Mouse (Mus musculus) ES-Bruce4 (cell line): ENCODE measurements around the gene Cyp2d26. TPM values are rescaled to one million over a fixed set of nuclear protein-coding genes. Genes with fewer than 3 reads are reported as not detected.
"Not testable (repeated sequence)": the region's sequence is repeated elsewhere in the genome, so short reads cannot be mapped to it uniquely, and the experiment has no call there.

Source experiments
- H3K27ac ChIP-seq: 2 replicates; pipeline ENCODE4 v1.5.1; 2012; ENCODE audit warnings: low read length, inconsistent platforms; ENCODE audit not compliant: insufficient read depth
- H3K27me3 ChIP-seq: 2 replicates; pipeline ENCODE4 v1.6.1; 2012; ENCODE audit warnings: mild to moderate bottlenecking, low read length, inconsistent platforms; ENCODE audit not compliant: control insufficient read depth, poor library complexity, insufficient read depth, severe bottlenecking
- H3K36me3 ChIP-seq: 2 replicates; pipeline ENCODE4 v1.6.1; 2012; ENCODE audit warnings: inconsistent platforms, mild to moderate bottlenecking, low read length, moderate library complexity; ENCODE audit not compliant: control insufficient read depth, poor library complexity, insufficient read depth, severe bottlenecking
- H3K4me1 ChIP-seq: one replicate; pipeline ENCODE4 v1.8.1; 2011; ENCODE audit warnings: low read length; ENCODE audit not compliant: control insufficient read depth, insufficient read depth
- H3K4me3 ChIP-seq: 2 replicates; pipeline ENCODE4 v1.5.1; 2011; ENCODE audit warnings: low read depth, mild to moderate bottlenecking, low read length
- H3K9ac ChIP-seq: 2 replicates; pipeline ENCODE4 v1.6.1; 2012; ENCODE audit warnings: low read depth, mild to moderate bottlenecking, inconsistent platforms; ENCODE audit not compliant: poor library complexity, severe bottlenecking
- H3K9me3 ChIP-seq: replicated peaks from 2 replicates; pipeline ENCODE4 v1.6.1; 2012; ENCODE audit warnings: mild to moderate bottlenecking, low read length, inconsistent platforms; ENCODE audit not compliant: control insufficient read depth, poor library complexity, insufficient read depth, severe bottlenecking
- CTCF ChIP-seq: IDR thresholded peaks from one replicate; pipeline ENCODE4 v1.8.1; 2011; ENCODE audit warnings: low read depth, low read length
- EP300 ChIP-seq: IDR thresholded peaks from 2 replicates; pipeline ENCODE4 v1.6.1; 2011; ENCODE audit warnings: low read depth, low read length; ENCODE audit not compliant: insufficient read depth
- POLR2A ChIP-seq: IDR thresholded peaks from one replicate; pipeline ENCODE4 v1.8.1; 2011; ENCODE audit warnings: low read length; ENCODE audit not compliant: insufficient read depth
- polyA plus RNA-seq: library from polyadenylated mRNA; stranded (reverse); fragments of >200 nt; gene quantifications from 2 replicates; pipeline ENCODE4 v1.2.4, GENCODE M21; 2011; ENCODE audit warnings: low read depth; ENCODE audit not compliant: missing spikeins, insufficient read depth, insufficient read length

Cyp2d26 gene
- polyA plus RNA-seq, 1 experiment, result not detected

DNA sequence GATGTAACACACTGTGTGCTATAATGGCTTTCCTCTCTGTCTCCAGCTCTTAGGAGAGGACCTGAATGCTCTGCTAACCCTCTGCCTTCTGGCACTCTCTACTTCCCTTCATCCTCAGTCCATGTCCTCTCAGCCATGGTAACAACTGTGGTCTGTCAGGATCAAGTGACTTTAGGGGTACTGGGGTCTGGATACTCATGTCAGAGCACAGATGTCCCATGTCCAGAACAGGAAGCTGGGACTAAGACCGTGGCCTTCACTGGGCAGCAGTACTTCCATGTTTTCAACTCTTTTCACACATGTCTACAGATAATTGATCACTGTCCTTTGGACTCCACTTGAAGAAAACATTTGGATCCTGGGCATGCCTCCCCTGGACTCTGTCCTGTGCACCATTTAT is 10.3 kb downstream of the Cyp2d26 start:
- no peaks in the 10 kb centered on the region for H3K36me3 ChIP-seq
- H3K27ac ChIP-seq, result no peak overlapping the region
- TF ChIP-seq POLR2A, result no peak
- no peak for TF ChIP-seq CTCF
- TF ChIP-seq EP300, result no peak
- no peak overlapping the region for H3K9ac ChIP-seq
- H3K4me3 ChIP-seq, result no peak overlapping the region
- no peaks in the 10 kb centered on the region for H3K27me3 ChIP-seq
- H3K9me3 ChIP-seq, result no peaks in the 10 kb centered on the region
- no peaks in the 10 kb centered on the region for H3K4me1 ChIP-seq

DNA sequence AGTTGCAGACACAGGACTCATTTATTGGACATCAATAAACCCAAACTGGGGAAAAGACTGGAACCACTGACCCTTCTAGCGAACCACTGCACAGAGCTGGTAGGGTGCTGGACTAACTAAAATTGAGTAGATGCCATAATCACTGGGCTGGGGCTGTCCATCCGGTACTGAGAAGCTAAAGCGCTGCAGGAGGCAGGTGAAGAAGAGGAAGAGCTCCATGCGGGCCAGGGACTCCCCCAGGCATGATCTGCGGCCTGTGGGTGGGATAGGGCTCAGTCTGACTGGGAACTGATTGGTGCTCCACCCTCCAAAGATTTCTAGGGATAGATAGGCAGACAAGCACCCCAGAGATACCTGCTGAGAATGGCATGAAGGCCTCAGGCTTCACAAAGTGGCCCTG is 16.2 kb downstream of the Cyp2d26 start:
- not testable (repeated sequence) for H3K4me1 ChIP-seq, H3K9ac ChIP-seq, H3K27ac ChIP-seq, H3K27me3 ChIP-seq, H3K4me3 ChIP-seq, H3K36me3 ChIP-seq, H3K9me3 ChIP-seq

DNA sequence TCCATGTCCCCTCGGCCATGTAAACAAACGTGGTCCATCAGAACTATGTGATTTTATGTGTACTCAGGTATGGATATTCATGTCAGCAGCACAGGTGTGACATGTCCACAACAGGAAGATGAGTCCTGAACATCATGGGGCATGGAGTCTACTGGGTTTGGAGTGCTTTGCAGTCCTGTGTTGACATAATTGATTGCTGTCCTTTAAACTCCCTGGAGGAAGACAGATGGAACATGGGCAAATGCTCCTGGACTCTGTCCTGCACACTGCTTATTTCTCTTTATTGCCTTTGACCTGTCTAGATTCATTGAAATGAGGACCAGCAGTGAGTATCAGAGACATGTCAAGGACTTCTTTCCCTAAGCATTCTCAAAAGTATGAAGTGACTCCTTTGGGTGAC is 28.2 kb downstream of the Cyp2d26 start:
- Histone ChIP-seq H3K4me3 (no peak overlapping the region), H3K27ac (no peak overlapping the region), H3K36me3 (no peaks in the 10 kb centered on the region), H3K4me1 (no peaks in the 10 kb centered on the region), H3K9ac (no peak overlapping the region), H3K27me3 (peaks cover 1% of the 10 kb centered on the region; the same call in 1 of the 2 replicates), H3K9me3 (no peaks in the 10 kb centered on the region; the same call in 1 of the 2 replicates)
- TF ChIP-seq POLR2A (no peak), CTCF (no peak), EP300 (no peak)

DNA sequence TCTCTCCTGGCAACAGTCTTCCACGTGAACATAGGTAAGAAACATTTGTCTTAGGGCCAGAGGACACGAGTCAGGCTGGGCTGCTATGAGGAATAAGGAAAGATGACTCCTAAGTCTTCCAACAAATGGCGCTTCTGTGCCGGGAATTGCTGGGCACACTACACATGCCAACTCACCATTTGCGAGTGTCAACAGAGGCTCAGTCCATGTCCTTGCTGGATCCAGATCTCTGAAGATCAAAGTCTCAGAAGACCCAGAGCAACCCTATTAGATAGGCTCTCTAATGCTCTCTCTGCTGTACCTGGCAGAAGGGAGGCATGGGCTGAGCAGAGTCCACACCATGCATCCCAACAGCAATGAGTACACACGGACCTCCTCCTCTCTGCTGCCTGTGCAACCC is 29.2 kb downstream of the Cyp2d26 start:
- no peaks in the 10 kb centered on the region for H3K4me1 ChIP-seq
- H3K9me3 ChIP-seq, result no peaks in the 10 kb centered on the region; the same call in 1 of the 2 replicates
- H3K27ac ChIP-seq, result no peak overlapping the region
- peaks cover 1% of the 10 kb centered on the region; the same call in 1 of the 2 replicates for H3K27me3 ChIP-seq
- H3K4me3 ChIP-seq, result no peak overlapping the region
- no peaks in the 10 kb centered on the region for H3K36me3 ChIP-seq
- H3K9ac ChIP-seq, result no peak overlapping the region
- TF ChIP-seq CTCF (no peak), POLR2A (no peak), EP300 (no peak)

DNA sequence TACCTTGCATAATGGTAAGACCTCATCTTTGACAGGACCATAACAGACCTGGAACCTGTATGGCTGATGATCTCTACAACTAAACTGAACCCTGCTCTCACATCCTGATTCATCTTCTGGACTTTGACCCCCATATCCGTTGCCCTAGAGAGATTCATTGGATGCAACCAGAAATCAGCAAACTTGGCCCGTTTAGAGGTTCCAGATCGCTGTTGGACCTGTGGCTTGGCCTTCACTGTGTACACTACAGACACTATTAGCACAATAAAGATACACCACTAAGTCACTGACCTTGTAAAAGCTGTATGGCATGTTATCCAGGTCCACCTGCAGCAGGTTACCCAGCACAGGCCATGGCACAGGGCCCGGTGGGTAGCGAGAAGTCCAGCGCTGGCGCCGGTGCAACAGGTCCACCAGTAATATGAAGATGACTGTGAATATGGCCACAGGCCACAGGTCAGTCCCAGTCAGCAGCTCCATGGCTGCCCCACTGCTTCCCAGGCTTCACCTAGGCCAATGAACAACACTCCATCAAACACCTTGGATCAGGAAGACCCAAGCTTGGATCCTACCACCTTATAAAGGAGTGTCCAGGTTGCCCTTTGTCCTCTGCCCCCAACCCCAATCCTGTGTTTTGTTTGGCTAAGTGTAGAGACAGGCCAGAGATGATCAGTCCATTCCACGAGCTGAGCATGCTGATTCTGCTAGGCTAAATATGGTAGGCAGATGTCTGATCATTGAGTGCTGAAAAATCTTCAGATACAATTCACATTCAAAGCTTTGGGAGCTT is 30.3 kb downstream of the Cyp2d26 start, which contains the start of gene Cyp2d40:
Gene Cyp2d40, minus strand, starts transcription at position 553 of the 790 bp plus-strand sequence.
- H3K27me3 ChIP-seq, result peaks cover 1% of the 10 kb centered on the region; the same call in 1 of the 2 replicates
- TF ChIP-seq POLR2A (no peak), EP300 (no peak), CTCF (no peak)
- H3K4me1 ChIP-seq, result no peaks in the 10 kb centered on the region
- no peak within 1 kb of the TSS for H3K27ac ChIP-seq
- H3K36me3 ChIP-seq, result no peaks in the 10 kb centered on the region
- no peak within 1 kb of the TSS for H3K9ac ChIP-seq
- H3K4me3 ChIP-seq, result no peak within 1 kb of the TSS
- no peaks in the 10 kb centered on the region for H3K9me3 ChIP-seq

DNA sequence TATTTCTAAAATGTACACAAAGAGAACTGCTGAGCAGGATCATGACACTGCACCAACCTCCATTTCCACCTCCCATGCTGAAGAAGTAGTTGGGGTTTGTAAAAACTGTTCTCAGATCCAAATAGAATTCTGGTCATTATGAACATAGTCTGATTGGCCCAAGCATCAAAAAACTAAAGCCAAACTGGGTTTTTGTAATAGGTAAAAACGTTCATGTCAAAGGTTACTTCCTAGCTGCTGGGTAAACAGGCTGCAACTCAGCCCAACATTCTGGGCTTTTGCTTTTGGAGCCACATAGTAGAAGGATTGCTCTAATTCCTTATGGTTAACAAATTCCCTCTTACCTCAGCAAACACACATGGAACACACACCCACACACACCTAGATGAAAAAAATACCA is 46.0 kb downstream of the Cyp2d26 start:
- Histone ChIP-seq H3K36me3 (no peaks in the 10 kb centered on the region), H3K4me3 (no peak overlapping the region), H3K9me3 (peaks cover 12% of the 10 kb centered on the region; the same call in 1 of the 2 replicates), H3K4me1 (no peaks in the 10 kb centered on the region), H3K9ac (no peak overlapping the region), H3K27me3 (no peaks in the 10 kb centered on the region), H3K27ac (no peak overlapping the region)
- TF ChIP-seq POLR2A (no peak), CTCF (no peak), EP300 (no peak)
